Mouse (Mus musculus) kidney, adult 11 months (tissue): ENCODE results near the gene Arap1.

Source experiments
- DNase-seq: peaks from one replicate; pipeline ENCODE4 v3.0.0; 2022

The Arap1 gene

DNA sequence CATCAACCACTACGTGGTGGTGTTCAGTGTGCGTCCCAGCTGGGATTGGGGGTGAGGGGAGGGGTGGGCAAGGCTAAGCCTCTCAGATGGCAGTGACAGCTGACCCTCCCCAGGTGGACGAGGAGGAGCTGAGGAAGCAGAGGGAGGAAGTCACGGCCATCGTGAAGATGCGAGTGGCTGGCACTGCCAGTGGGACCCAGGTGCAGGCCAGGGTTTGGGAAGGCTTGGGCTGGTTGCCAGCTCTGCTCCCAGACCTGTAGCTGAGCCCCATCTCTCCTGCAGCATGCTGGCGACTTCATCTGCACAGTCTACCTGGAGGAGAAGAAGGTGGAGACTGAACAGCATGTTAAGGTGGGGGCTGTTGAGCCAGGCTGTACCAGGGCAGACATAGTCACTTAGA, 53.6 kb downstream of the Arap1 start:
- no peak for DNase-seq

DNA sequence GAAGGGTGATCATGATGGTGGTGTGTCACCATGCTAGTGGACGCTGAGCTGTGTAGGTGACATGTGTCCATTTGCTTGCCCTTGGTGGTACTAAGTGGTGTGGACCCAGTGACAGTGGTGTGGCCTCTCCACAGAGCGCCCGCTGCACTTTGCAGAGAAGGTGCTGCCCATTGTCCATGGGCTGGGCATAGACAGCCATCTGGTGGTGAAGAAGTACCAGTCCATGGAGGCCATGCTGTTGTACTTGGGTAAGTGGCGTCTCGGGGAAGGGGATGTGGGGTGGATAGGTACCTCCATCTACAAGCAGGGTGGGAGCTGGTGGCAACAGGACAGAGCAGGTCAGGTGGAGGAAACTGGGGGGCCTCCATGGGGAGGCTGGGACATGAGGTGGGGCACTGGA, 56.0 kb downstream of the Arap1 start:
- no peak for DNase-seq

DNA sequence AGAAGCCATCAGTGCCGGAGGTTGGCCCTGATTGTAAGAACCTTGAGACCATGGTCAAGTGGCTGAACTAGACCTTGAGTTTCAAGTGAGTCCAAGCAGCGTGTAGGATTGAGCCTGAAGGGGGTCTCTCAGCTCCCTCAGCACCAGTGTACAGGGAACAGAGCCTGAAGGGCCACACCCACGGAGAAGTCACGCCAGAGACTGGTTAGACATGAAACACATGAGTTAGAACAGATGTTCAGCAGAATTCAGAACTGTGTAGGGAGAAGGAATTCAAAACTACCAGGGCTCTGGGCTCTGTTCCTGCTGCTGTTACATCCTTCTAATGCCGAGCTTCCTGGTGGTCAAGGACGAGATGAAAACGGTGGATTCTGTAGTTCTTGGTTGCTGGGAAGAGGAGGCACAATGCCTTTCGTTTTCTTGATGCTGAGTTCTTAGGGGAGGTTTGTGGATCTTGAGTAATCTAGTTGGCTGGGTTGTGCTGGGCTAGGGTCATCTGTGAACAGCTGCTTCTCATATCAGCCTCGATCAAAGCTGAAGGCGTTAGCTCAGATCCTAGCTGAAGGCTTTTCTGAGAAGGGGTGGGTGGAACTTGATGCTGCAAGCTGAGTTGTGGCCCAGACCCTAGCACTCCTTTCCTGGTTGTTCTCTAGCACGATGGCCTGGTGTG, 62.5 kb downstream of the Arap1 start, which contains the start of gene Gm45837:
TSS of gene Gm45837 (plus strand) at position 620 of the 670 bp plus-strand sequence.
- no peak for DNase-seq

DNA sequence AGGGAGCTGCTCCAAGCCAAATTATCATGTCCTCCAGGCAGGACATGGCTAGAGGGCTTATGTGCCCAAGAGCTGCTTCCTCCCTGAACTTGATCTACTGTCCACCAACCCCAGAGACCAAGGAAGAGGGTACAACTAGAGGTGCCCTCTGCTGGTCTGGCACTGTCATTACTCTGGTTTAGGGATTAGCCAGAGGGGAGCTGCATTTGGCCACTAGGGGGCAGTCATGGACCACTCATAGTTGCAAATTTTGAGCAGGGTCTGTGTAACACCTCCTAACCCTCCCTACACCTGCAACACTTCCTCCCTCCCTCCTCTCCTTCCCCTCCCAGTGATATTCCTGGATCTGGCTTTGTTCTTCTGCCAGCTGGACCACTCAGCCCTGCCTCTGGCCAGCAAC, 64.9 kb downstream of the Arap1 start:
- peak; percentile 71 for DNase-seq

DNA sequence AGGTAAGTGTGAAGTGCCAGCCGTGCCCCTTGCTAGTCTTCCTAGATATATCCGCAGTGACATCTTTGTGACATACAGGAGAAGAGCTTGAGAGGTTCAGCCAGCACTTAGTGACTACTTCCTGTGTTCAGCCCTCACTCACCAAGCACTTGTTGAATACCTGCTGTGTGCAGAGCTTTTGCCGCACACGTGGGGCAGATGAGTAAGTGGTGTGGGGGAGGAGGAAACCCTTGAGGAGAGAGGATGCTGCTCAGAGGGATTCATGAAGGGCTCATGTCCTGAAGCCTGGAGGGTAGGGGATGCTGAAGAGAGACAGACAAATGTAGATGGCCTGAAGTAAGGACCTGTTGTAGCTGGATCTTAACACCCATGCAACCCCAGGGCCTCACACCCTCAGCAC, 66.3 kb downstream of the Arap1 start:
- no peak for DNase-seq

DNA sequence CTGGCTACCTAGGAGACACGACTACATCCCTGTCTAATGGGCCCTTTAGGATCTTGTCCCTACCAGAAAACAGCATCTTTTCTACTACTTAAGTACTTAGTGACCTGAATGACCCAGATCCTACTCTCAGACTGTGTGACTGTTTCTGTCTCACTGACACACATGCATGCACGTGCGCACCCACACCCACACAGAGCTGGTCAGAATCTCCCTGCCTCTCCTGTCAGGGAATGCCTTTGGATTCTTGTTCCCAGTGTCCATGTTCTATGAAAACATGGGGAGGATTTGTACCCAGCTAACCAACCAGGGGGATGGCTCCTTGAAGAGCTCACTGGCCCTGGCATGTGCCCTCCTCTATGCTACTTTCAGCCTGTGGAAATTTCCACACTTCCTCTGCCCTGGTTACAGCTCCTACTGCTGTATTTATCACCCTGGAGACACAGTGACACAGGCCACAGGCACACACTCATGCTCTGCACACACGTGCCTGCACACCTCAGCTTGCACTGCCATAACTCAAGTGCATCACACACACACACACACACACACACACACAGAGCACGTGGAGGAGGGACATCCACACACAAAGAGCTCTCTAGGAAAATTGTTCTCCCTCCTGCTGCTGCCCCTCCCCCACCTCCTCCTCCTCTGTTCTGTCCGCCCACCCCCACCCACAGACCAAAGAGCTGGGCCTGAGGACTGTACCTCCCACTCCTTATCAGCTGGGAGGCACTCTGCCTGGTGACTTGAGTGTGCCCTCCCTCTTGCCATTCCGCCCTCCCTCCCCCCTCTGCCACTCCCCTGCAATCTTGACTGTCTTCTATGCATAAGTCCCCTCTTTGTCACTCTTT, 67.0 kb downstream of the Arap1 start:
- peak; percentile 24 for DNase-seq

DNA sequence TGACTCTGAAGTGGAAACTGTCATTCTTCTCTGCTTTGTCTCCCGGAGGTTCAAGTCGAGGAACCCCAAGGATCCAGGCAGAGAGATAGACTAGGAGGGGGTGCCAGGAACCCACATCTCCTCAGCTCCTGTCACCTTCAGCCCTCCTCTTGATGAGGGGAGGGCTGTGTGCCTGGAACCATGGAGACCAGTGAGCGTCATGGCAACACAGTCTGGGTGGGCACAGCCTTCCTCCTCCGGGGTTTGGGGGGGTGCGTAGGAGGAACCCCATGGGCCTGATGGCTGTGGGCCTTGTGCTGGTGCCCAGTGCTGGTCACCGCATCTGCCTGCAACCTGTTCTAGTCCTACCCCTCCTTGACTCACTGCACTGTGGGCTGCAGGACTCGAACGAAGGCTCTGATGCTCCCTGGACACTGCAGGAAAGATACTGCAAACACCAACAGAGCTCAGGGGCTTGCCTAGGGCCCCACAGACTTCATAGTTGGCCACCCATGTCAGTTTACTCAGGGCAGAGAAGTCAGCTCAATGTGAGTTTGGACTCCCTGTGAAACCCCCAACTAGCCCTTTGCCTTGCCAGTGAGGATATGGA, 67.7 kb downstream of the Arap1 start:
- no peak for DNase-seq

DNA sequence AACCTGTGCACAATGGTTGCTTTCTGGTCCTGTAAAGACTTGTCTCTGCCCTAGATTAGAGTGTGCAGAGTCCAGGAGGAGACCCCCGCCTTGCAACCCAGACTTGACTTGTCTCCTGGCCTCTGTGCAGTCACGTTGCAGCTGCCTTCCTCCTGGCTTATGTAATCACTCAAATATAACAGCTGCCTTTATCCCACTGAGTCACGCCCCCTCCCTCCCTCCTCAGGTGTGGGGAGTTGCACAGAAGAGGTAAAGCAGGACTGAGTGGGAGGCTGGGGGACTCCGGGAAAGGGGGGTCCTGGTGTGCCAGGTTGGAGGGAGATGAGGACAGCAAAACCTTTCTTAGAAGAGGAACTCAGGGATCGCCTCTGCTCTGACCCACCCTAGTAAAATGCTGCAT, 68.5 kb downstream of the Arap1 start:
- DNase-seq, result no peak

DNA sequence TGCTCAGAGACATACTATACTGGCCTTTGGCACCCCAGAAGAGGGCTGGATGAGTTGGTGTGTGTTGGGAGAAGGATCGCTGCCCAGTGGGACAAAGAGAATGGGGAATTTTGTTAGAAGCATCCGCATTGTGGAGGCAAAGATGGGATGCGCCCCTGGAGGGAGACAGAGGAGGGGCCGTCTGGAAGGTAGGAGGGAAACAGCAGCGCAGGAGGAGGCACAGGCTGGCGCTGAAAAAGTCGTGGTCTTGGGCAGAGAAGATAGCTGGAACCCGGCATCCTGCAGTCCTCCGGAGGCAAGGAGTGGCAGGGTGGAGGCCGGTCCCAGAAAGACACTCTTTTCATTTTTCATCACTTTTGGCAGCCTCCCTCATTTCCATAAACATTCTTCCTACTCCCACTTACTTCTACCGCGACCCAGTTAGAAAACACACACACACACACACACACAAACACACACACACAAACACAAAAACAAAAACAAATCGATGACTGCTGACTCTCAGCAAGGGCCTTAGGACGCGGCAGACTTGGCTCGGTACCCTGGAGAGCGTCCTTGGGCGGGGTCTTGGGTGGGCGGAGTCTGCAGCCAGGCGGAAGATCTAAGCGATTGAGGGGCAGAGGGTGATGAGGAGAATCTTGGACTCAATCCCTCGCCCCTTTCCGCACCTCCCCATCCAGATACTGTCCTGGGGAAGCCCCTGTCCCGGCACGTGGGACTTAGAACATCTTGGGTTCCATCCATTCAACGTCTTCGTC, 71.3 kb downstream of the Arap1 start:
- DNase-seq, result no peak

DNA sequence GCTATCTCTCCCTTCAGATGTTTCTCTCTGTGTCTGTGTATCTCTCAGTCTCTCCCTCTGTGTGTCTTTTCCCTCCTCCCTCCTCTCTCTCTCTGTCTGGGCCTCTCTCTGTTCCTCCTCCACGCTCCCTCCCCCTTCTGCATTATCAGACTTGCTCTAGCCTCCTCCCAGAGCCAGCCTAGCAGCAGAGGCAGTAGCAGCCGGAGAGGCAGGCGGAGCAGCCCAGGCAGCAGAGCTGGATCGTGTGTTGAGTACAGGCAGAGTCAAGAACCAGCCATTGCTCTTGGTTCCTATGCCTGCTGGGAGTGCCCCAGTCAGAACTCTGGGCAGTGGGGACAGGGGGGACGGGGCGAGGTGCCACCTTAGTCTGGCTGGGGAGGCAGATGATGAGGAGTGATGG, 73.7 kb downstream of the Arap1 start, which contains the start of gene Pde2a:
TSS of gene Pde2a (plus strand) at position 163 of the 400 bp plus-strand sequence.
- DNase-seq, result no peak

DNA sequence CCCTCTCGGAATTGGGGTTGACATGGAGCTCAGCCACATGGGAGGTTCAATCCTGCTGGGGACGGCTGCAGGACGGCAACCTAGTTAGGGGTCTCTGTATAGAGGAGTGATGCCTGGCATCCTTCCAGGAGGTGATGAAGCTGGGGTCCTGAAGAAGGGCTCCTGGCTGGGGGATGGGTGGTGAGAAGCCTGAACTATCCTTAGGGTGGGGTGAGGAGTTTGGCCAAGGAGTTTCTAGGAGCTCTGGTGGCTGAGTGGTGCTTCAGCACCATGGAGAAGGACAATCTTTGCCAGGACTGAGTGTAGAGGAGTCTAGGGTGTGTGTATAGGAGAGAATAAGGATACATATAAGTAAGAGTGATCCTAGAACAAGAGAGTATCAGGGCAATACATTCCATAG, 74.2 kb downstream of the Arap1 start:
- DNase-seq, result no peak

DNA sequence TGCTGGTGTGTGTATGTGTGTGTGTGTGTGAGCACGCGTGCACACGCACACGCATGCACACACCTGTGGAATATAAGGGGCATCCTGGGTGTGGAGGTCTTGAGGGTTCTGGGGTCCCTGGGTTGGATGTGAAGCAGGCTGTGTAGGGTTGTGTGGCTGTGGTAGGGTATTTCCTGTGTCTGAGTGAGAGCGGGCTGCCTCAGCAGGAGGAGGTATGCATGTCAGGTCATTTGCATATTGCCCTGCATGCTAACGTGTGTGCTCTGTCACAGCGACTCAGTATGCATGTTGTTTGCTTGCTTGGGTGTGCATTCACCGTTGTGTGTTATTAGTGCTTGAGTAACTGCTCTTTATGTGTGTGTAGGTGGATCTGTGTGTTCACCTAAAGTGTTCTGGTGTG, 74.8 kb downstream of the Arap1 start:
- DNase-seq, result no peak

DNA sequence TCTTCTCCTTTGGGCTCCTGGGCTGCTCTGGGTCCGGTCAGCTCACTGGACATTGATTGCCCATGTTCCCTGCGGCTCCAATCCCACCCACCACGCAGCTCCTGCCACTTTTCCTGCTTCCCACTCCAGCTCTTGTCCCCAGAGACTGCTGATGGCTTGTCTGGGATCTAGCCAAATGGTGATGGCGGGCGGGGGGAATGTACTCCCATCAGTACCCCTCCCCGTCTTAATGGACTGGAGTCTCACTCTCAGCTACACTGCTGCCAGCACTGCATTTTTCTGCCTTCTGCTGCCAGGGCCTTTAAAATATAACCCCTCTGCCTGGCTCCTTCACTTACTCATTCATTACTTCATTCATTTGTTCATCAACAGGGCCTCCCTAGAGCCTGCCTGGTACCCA, 76.1 kb downstream of the Arap1 start:
- no peak for DNase-seq

DNA sequence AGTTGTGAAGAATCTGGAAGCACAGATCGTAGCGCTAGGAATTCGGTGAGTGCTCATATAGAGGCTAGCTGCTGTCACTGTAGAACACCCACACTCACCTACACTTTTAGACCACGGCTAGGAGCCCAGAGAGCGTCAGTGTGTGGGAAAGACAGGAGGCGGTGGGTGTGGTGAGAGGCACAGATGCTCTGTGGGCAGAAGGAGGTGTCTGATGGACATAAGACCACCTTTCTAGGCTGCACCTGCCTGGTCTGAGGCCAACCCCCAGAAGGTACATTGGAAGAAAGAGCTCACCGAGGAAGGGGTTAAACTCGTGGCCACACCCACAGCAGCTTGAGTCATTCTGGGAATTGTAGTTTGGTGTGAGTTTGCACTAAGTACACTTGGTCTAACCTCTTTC, 78.8 kb downstream of the Arap1 start:
- DNase-seq, result no peak

DNA sequence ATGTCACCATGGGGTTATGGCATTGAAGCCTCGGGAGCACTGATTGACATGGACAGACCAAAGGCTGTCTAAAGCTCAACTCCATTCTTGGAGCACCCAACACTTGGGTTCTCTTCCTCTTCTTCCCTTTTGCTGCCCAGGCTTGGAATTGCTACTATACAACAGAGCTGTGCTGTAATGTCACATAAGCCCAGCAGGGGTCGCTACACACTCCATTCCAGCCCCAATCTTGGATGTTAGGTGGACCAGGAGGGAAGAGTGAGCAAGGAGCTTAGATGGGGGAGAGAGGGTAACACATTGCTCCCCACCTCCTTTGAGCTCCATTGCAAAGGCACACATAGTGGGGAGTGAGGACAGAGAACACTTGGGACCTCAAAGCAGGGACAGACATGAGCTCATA, 79.9 kb downstream of the Arap1 start:
- no peak for DNase-seq

DNA sequence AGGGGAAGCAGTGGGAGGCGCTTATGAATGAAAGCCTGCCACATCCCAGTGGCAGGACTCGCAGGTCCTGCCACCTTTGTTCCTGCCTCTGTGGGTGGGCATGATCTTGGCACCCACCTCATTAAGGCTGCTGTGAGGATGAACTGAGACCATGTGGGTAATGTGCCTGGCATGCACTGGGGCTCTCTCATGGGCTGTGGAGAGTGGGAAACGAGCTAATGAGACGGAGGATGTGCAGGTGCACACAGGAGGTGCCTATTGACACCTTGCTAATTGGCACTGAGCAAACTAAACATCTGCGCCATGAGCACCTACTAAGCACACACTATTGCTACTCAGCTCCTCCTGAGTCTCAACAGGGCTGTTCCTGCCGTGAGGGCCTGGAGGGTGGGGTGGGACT, 87.2 kb downstream of the Arap1 start:
- no peak for DNase-seq

DNA sequence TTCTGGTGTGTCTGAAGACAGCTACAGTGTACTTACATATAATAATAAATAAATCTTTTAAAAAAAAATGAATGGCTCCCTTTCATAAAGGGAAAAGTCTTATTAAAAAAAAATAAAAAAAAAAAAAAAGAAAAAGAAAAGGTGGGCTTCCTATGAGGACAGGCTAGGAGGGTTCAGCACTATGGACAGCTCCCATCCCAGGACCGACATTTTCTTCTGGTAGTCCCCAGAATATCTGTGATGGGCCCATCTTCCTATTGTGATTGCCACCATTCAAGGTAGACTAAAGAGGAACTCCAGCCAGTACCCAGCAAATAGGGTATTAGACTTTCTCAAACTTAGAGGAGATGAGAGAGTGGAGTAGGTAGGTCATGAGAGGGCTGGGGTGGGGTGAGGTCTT, 90.0 kb downstream of the Arap1 start:
- DNase-seq, result no peak

DNA sequence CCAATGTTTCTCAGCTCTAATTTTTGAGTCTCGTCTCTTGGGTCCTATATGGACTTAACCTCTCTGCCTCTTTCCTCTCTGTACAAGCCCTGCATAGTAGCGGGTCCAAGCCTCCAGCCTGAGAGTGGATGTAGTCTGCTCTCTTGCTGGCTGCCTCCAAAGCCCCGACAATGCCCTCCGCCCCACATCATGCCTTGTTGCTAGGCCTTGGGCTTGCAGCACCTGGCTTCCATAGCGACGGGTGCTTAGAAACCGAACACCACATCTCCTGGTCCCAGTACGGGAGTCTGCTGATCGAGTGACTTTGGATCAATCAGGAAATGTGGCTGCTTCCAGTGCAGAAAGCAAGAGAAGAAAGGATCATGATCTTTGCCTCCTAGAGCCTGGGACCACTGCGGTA, 95.2 kb downstream of the Arap1 start:
- no peak for DNase-seq

DNA sequence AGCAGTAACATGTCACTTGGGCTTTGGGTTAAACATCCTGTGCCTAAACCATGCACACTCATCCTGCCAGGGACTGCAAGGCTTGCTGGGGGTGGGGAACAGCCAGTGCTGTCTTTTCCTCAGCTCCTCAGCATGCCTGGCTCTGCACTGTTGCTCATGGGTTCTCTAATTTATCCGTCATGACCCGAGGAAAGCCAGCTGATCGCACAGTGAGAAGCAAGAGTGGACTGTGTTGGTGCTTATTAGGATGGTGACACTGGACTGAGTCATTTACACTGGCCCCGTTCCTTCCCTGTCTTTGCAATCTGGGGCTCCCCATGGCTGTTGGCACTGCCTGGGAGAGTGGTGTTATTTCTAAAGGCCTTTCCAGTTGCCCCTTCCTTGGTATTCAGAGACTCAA, 96.3 kb downstream of the Arap1 start:
- DNase-seq, result no peak

DNA sequence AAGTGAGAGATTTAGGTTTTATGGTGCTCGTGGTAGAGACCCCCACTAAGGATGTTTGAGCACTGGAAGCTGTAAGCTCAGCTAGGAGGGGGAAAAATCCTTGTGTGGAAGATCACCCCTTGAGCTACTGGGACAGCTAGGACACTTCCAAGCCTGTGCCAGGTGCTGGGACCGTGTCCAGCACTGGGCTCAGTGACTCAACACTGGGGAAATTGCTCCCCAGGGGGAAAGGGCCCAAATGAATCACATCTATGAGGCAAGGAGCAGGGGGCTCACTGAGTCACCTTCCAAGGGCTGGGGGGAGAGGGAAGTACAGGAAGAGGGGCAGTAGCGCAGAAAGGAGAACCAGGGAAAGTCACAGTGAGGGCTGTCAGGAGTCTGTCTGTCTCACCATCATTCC, 102.0 kb downstream of the Arap1 start:
- DNase-seq, result no peak

DNA sequence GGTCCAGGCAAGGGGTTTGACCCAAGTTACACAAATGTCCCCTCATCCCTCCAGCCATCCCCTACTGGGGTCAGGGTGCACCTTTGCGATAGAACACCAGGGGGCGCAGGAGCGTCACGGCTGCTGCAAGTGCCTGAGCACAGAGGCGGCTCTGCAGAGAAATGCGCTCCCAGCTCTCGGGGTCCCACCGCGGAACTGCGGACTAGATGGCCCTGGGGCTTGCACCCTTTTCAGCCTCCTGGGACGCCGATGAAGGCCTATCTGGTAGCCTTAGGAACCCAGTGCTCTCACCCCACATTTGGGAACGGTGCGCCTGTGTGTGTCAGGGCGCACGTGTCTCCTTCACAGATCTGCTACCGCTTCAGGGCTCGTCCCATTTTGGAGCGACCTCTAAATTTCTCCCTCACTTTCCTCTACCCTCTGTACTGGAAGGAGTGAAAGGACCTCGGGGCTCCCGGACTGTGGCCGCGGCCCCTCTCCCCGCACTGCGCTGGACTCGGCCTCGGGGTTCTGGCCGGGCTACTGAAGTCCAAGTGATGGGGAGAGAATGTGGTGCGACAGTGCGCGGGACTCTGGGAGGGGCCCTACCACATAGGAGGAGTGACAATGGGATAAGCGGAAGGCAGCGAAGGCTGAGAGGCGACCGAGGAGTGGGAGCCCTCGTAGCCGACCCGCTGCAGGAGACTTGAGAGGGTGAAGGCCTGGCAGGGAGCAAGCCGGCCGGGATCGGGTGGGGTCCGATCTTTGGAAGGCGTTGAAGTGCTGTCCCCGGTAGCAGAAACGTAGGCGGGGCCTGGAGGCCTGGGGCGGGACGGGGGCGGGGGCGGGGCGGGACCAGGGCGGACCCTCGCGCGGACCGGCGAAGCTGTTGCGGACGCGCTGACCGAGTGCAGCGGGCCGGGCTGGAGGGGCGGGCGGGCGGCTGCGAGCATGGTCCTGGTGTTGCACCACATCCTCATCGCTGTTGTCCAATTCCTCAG, 102.8 kb downstream of the Arap1 start:
- DNase-seq, result peak; percentile 68

DNA sequence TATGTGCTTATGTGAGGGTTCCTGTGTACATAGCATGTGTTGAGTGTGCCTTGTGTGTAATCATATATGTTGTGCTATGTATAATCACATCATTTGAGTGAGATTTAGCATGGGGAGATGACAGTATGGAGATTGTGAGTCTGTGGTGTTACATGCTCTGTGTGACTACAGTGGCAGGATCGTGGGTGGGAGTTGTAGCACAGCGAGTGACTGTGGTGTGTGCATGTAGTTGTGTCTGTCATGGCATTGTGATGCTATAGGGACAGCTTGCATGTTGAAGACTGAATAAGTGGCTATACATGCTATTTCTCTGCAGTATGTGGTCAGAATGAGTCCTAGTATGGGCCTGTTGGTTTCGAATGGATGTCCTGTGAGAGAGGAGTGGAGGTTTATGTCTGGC, 104.8 kb downstream of the Arap1 start:
- DNase-seq, result no peak
